Mouse (Mus musculus): ENCODE data around the gene Vmn2r8. TPM values are rescaled to one million over a fixed set of nuclear protein-coding genes. Genes with fewer than 3 reads are reported as not detected.

Gene Vmn2r8
- polyA plus RNA-seq, 2 experiments: not detected

DNA sequence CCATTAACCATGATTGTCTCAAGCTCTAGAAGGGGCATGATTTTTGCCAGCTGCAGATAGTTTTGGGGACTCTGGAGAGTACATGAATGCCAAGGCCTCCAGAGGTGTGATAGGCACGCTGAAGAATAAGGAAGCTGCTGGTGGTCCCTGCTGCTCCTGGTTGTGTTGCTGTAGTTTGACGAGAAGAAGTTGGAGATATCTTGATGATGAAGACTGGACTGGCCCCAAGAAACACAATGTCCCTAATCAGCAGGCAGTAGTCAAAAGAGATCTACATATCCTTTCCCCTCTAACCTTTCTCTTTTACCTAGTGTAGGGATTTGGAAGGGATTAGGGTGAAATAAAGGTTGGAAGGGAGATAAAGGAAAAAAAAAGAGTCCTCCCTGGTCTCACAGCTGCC lies 66.1 kb downstream of the Vmn2r8 start:
- no peaks in the 10 kb centered on the region for H3K4me1 ChIP-seq (replicated peaks; ENCODE audit: control insufficient read depth in 2 of 2, insufficient read depth in 2 of 2, low read length in 1 of 2)
- WGBS (ENCODE audit: insufficient replicate concordance): 46% methylated on average over 2 of the region's 2 CpGs
- TF ChIP-seq EP300 (IDR thresholded peaks at IDR 0.05; ENCODE audit: low read depth): no peak
- TF ChIP-seq CTCF (IDR thresholded peaks at IDR 0.05; ENCODE audit: low read depth): no peak

DNA sequence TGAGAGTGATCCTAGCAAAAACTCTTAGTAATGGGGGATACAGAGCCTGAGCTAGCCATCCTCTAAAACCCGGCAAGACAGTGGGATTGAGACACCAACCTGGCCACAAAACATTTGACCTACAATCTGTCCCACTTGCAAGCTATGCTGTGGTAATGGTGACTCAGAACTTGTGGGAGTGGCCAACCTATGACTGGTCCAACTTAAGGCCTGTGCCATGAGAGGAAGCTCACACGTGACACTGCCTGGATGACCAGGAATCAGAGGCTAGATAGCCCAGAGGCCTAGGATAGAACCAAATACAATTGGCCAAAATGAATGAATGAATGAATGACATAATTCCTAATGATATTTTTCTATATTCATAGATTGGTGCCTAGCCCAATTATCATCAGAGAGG lies 66.8 kb downstream of the Vmn2r8 start:
- Histone ChIP-seq H3K9ac (replicated peaks) (no peak overlapping the region), H3K9me3 (ENCODE audit: control insufficient read depth, low read length) (no peaks in the 10 kb centered on the region), H3K4me3 (ENCODE audit: insufficient read depth in 1 of 2, low read depth in 2 of 2, low read length in 2 of 2) (no peak overlapping the region), H3K27me3 (ENCODE audit: control insufficient read depth, insufficient read depth, low read length) (no peaks in the 10 kb centered on the region; the same call in 1 of the 2 replicates), H3K27ac (no peak overlapping the region), H3K36me3 (replicated peaks; ENCODE audit: control insufficient read depth, insufficient read depth, low read depth) (no peaks in the 10 kb centered on the region), H3K4me1 (replicated peaks; ENCODE audit: control insufficient read depth in 2 of 2, insufficient read depth in 2 of 2, low read length in 1 of 2) (no peaks in the 10 kb centered on the region), H3K4me2 (ENCODE audit: low read depth) (no peak overlapping the region)
- 53% methylated on average over 2 of the region's 2 CpGs for WGBS (ENCODE audit: insufficient replicate concordance)
- DNase-seq (ENCODE audit: low read depth in 3 of 3, low spot score in 3 of 3) (no peak), ATAC-seq (ENCODE audit: insufficient read depth) (no peak)
- TF ChIP-seq EP300 (IDR thresholded peaks at IDR 0.05; ENCODE audit: low read depth): no peak
- no peak for TF ChIP-seq CTCF (IDR thresholded peaks at IDR 0.05; ENCODE audit: low read depth)

More for the DNA sequence above, 66.1 kb downstream of the Vmn2r8 start:
- Histone ChIP-seq H3K27me3 (ENCODE audit: control insufficient read depth, insufficient read depth, low read length) (no peaks in the 10 kb centered on the region; the same call in 1 of the 2 replicates), H3K36me3 (replicated peaks; ENCODE audit: control insufficient read depth, insufficient read depth, low read depth) (no peaks in the 10 kb centered on the region), H3K4me2 (ENCODE audit: low read depth) (no peak overlapping the region), H3K9me3 (ENCODE audit: control insufficient read depth, low read length) (no peaks in the 10 kb centered on the region), H3K4me3 (ENCODE audit: insufficient read depth in 1 of 2, low read depth in 2 of 2, low read length in 2 of 2) (no peak overlapping the region), H3K27ac (no peak overlapping the region), H3K9ac (replicated peaks) (no peak overlapping the region)
- ATAC-seq (ENCODE audit: insufficient read depth): no peak
- no peak for DNase-seq (ENCODE audit: low read depth in 3 of 3, low spot score in 3 of 3)

Other genes with a start within 250 kb of the Vmn2r8 start
- gene Gak, start 179.1 kb downstream of the Vmn2r8 start, polyA plus RNA-seq (2012; rRNA removed): 19.4 and 22.6 TPM in 2 replicates
- gene Gak, start 179.1 kb downstream of the Vmn2r8 start, polyA plus RNA-seq (2014; fragmentation: Nextera tagmentation; extraction: Ambion mirVana): 20.7 and 22.7 TPM in 2 replicates
- gene Tmem175, start 179.1 kb downstream of the Vmn2r8 start, polyA plus RNA-seq (2012; rRNA removed): 8.2 and 11.1 TPM in 2 replicates
- gene Tmem175, start 179.1 kb downstream of the Vmn2r8 start, polyA plus RNA-seq (2014; fragmentation: Nextera tagmentation; extraction: Ambion mirVana): 12.8 and 15.0 TPM in 2 replicates
- gene Idua, start 148.5 kb downstream of the Vmn2r8 start, polyA plus RNA-seq (2012; rRNA removed): 3.0 and 3.1 TPM in 2 replicates
- gene Idua, start 148.5 kb downstream of the Vmn2r8 start, polyA plus RNA-seq (2014; fragmentation: Nextera tagmentation; extraction: Ambion mirVana): 2.5 and 2.9 TPM in 2 replicates
- gene Dgkq, start 139.2 kb downstream of the Vmn2r8 start, polyA plus RNA-seq (2012; rRNA removed): 4.7 TPM in 2 replicates
- 1.9 and 2.3 TPM in 2 replicates for gene Dgkq, start 139.2 kb downstream of the Vmn2r8 start, polyA plus RNA-seq (2014; fragmentation: Nextera tagmentation; extraction: Ambion mirVana)
- gene Slc26a1, start 133.3 kb downstream of the Vmn2r8 start, polyA plus RNA-seq (2012; rRNA removed): 15.3 and 17.9 TPM in 2 replicates
- 12.6 and 15.5 TPM in 2 replicates for gene Slc26a1, start 133.3 kb downstream of the Vmn2r8 start, polyA plus RNA-seq (2014; fragmentation: Nextera tagmentation; extraction: Ambion mirVana)
- gene Fgfrl1, start 116.5 kb downstream of the Vmn2r8 start, polyA plus RNA-seq (2012; rRNA removed): 11.0 and 12.7 TPM in 2 replicates
- gene Fgfrl1, start 116.5 kb downstream of the Vmn2r8 start, polyA plus RNA-seq (2014; fragmentation: Nextera tagmentation; extraction: Ambion mirVana): 5.9 and 7.4 TPM in 2 replicates
- 3.2 and 4.6 TPM in 2 replicates for gene Rnf212, start 33.9 kb downstream of the Vmn2r8 start, polyA plus RNA-seq (2012; rRNA removed)
- gene Rnf212, start 33.9 kb downstream of the Vmn2r8 start, polyA plus RNA-seq (2014; fragmentation: Nextera tagmentation; extraction: Ambion mirVana): 3.3 and 4.9 TPM in 2 replicates
- gene Tmed11, start 13.5 kb downstream of the Vmn2r8 start, polyA plus RNA-seq (2012; rRNA removed): not detected in 2 replicates
- not detected in 2 replicates for gene Tmed11, start 13.5 kb downstream of the Vmn2r8 start, polyA plus RNA-seq (2014; fragmentation: Nextera tagmentation; extraction: Ambion mirVana)
- not detected in 2 replicates for gene Vmn2r9, start 43.8 kb upstream of the Vmn2r8 start, polyA plus RNA-seq (2012; rRNA removed)
- gene Vmn2r9, start 43.8 kb upstream of the Vmn2r8 start, polyA plus RNA-seq (2014; fragmentation: Nextera tagmentation; extraction: Ambion mirVana): not detected in 2 replicates
- not detected in 2 replicates for gene Vmn2r10, start 197.7 kb upstream of the Vmn2r8 start, polyA plus RNA-seq (2012; rRNA removed)
- not detected in 2 replicates for gene Vmn2r10, start 197.7 kb upstream of the Vmn2r8 start, polyA plus RNA-seq (2014; fragmentation: Nextera tagmentation; extraction: Ambion mirVana)